Mouse (Mus musculus) olfactory bulb, adult 2 months (tissue): ENCODE results near the gene Klhl13. TPM values are rescaled to one million over a fixed set of nuclear protein-coding genes. Genes with fewer than 3 reads are reported as not detected.

Source experiments
- H3K27ac ChIP-seq: fragments of 200-500 bp; 2 replicates; pipeline ENCODE4 v1.5.1; 2012; ENCODE audit warnings: low read depth, low read length; ENCODE audit not compliant: insufficient read depth
- H3K4me1 ChIP-seq: fragments of 200-500 bp; 2 replicates; pipeline ENCODE4 v1.6.1; 2012; ENCODE audit warnings: low read length; ENCODE audit not compliant: control insufficient read depth, insufficient read depth
- H3K4me3 ChIP-seq: fragments of 200-500 bp; 2 replicates; pipeline ENCODE4 v1.5.1; 2012; ENCODE audit warnings: mild to moderate bottlenecking, low read depth, low read length, moderate library complexity; ENCODE audit not compliant: insufficient read depth
- CTCF ChIP-seq: fragments of 200-500 bp; IDR thresholded peaks from 2 replicates; pipeline ENCODE4 v1.5.1; 2012; ENCODE audit warnings: low read depth, mild to moderate bottlenecking, low read length, moderate library complexity; ENCODE audit not compliant: insufficient read depth
- POLR2A ChIP-seq: fragments of 200-500 bp; IDR thresholded peaks from 2 replicates; pipeline ENCODE4 v1.6.1; 2012; ENCODE audit warnings: mild to moderate bottlenecking, low read depth, low read length, moderate library complexity; ENCODE audit not compliant: insufficient read depth
- WGBS: fragments of 180-500 bp; shearing (Covaris S2); methylation state at CpG from one replicate; pipeline ENCODE4 v1.1.7; 2018; 5-methylcytosine and 5-hydroxymethylcytosine counted together
- polyA plus RNA-seq: library from polyadenylated mRNA; stranded (reverse); fragments of >200 nt; gene quantifications from 2 replicates; pipeline ENCODE4 v1.2.4, GENCODE M21; 2012; ENCODE audit warnings: low replicate concordance; ENCODE audit not compliant: missing spikeins, insufficient read depth, insufficient read length

Gene Klhl13
- polyA plus RNA-seq: not detected in 2 replicates

GRCm38 (mm10) chrX:23364514-23365381, at the start of gene Klhl13:
Gene Klhl13, minus strand, starts transcription at chrX:23365082.
- TF ChIP-seq CTCF: no peak
- no peak for TF ChIP-seq POLR2A
- peak within 1 kb of the TSS; percentile 82 for H3K27ac ChIP-seq
- H3K4me1 ChIP-seq: no peaks in the 10 kb centered on the region
- H3K4me3 ChIP-seq: peak within 1 kb of the TSS; percentile 82
- WGBS: 18% methylated on average over 41 of the region's 45 CpGs

- TF ChIP-seq CTCF (no peak), POLR2A (no peak)
- H3K27ac ChIP-seq: no peak overlapping the region
- 60% methylated on average over 4 of the region's 4 CpGs for WGBS
- no peaks in the 10 kb centered on the region for H3K4me1 ChIP-seq
- H3K4me3 ChIP-seq: no peak overlapping the region
Measured at GRCm38 (mm10) chrX:23409296-23410149, 44.6 kb upstream of the Klhl13 start.

- WGBS: 69% methylated on average over 4 of the region's 4 CpGs
- Histone ChIP-seq H3K27ac (no peak overlapping the region), H3K4me1 (no peaks in the 10 kb centered on the region), H3K4me3 (no peak overlapping the region)
- TF ChIP-seq CTCF: no peak
- no peak for TF ChIP-seq POLR2A
Measured at GRCm38 (mm10) chrX:23388716-23389115, 23.8 kb upstream of the Klhl13 start.

- H3K27ac ChIP-seq: no peak overlapping the region
- no peak for TF ChIP-seq CTCF
- TF ChIP-seq POLR2A: no peak
- 42% methylated on average over 6 of the region's 6 CpGs for WGBS
- H3K4me1 ChIP-seq: no peaks in the 10 kb centered on the region
- H3K4me3 ChIP-seq: no peak overlapping the region
Measured at GRCm38 (mm10) chrX:23363441-23363840, 1.4 kb downstream of the Klhl13 start.

- TF ChIP-seq CTCF: no peak
- TF ChIP-seq POLR2A: no peak
- WGBS: 91% methylated on average over 3 of the region's 3 CpGs
- no peaks in the 10 kb centered on the region for H3K4me1 ChIP-seq
- H3K4me3 ChIP-seq: no peak overlapping the region
- H3K27ac ChIP-seq: no peak overlapping the region
Measured at GRCm38 (mm10) chrX:23360446-23360845, 4.4 kb downstream of the Klhl13 start.

- TF ChIP-seq CTCF: no peak
- TF ChIP-seq POLR2A: no peak
- no peak overlapping the region for H3K4me3 ChIP-seq
- 71% methylated on average over 1 of the region's 1 CpGs for WGBS
- no peak overlapping the region for H3K27ac ChIP-seq
- H3K4me1 ChIP-seq: no peaks in the 10 kb centered on the region
Measured at GRCm38 (mm10) chrX:23350083-23350482, 14.8 kb downstream of the Klhl13 start.

- Histone ChIP-seq H3K27ac (no peak overlapping the region), H3K4me3 (no peak overlapping the region), H3K4me1 (no peaks in the 10 kb centered on the region)
- 78% methylated on average over 1 of the region's 1 CpGs for WGBS
- TF ChIP-seq POLR2A (no peak), CTCF (no peak)
Measured at GRCm38 (mm10) chrX:23328116-23328515, 36.8 kb downstream of the Klhl13 start.

- Histone ChIP-seq H3K27ac (no peak overlapping the region), H3K4me1 (no peaks in the 10 kb centered on the region), H3K4me3 (no peak overlapping the region)
- TF ChIP-seq CTCF (no peak), POLR2A (no peak)
Measured at GRCm38 (mm10) chrX:23318857-23319256, 46.0 kb downstream of the Klhl13 start.

GRCm38 (mm10) chrX:23295952-23296598, 68.8 kb downstream of the Klhl13 start:
- Histone ChIP-seq H3K27ac (no peak overlapping the region), H3K4me1 (no peaks in the 10 kb centered on the region), H3K4me3 (no peak overlapping the region)
- TF ChIP-seq CTCF (no peak), POLR2A (no peak)
- WGBS: 23% methylated on average over 5 of the region's 5 CpGs
